Mouse (Mus musculus): ENCODE measurements around the gene Banp.

Banp gene

GRCm38 (mm10) chr8:121971488-121972058 is 22.0 kb downstream of the Banp start:
- in situ Hi-C loops (cut with MboI; ENCODE audit: low sequenced_read_pairs) = no loop called here

GRCm38 (mm10) chr8:121973906-121974305 is 24.4 kb downstream of the Banp start:
- in situ Hi-C loops (cut with MboI; ENCODE audit: low sequenced_read_pairs) = no loop called here

- in situ Hi-C loops (cut with MboI; ENCODE audit: low sequenced_read_pairs) = no loop called here
These were observed 28.5 kb downstream of the Banp start for GRCm38 (mm10) chr8:121977819-121978590.

GRCm38 (mm10) chr8:121978670-121979069 is 29.1 kb downstream of the Banp start:
- in situ Hi-C loops (cut with MboI; ENCODE audit: low sequenced_read_pairs) = no loop called here

- in situ Hi-C loops (cut with MboI; ENCODE audit: low sequenced_read_pairs) = no loop called here
These were observed 31.4 kb downstream of the Banp start for GRCm38 (mm10) chr8:121980792-121981519.

- in situ Hi-C loops (cut with MboI; ENCODE audit: low sequenced_read_pairs) = no loop called here
These were observed 32.0 kb downstream of the Banp start for GRCm38 (mm10) chr8:121981520-121981895.

- in situ Hi-C loops (cut with MboI; ENCODE audit: low sequenced_read_pairs) = no loop called here
These were observed 36.1 kb downstream of the Banp start for GRCm38 (mm10) chr8:121985673-121986072.

GRCm38 (mm10) chr8:121987892-121988291 is 38.3 kb downstream of the Banp start:
- in situ Hi-C loops (cut with MboI; ENCODE audit: low sequenced_read_pairs) = no loop called here

GRCm38 (mm10) chr8:121990506-121991255 is 41.1 kb downstream of the Banp start:
- in situ Hi-C loops (cut with MboI; ENCODE audit: low sequenced_read_pairs) = no loop called here

- in situ Hi-C loops (cut with MboI; ENCODE audit: low sequenced_read_pairs) = no loop called here
These were observed 42.1 kb downstream of the Banp start for GRCm38 (mm10) chr8:121991611-121992010.

- in situ Hi-C loops (cut with MboI; ENCODE audit: low sequenced_read_pairs) = no loop called here
These were observed 43.4 kb downstream of the Banp start for GRCm38 (mm10) chr8:121992911-121993310.

GRCm38 (mm10) chr8:121995112-121995511 is 45.6 kb downstream of the Banp start:
- in situ Hi-C loops (cut with MboI; ENCODE audit: low sequenced_read_pairs) = no loop called here

- in situ Hi-C loops (cut with MboI; ENCODE audit: low sequenced_read_pairs) = no loop called here
These were observed 46.3 kb downstream of the Banp start for GRCm38 (mm10) chr8:121995895-121996294.

- in situ Hi-C loops (cut with MboI; ENCODE audit: low sequenced_read_pairs) = no loop called here
These were observed 49.1 kb downstream of the Banp start for GRCm38 (mm10) chr8:121998631-121999030.

GRCm38 (mm10) chr8:121999211-121999610 is 49.7 kb downstream of the Banp start:
- in situ Hi-C loops (cut with MboI; ENCODE audit: low sequenced_read_pairs) = no loop called here

- in situ Hi-C loops (cut with MboI; ENCODE audit: low sequenced_read_pairs) = no loop called here
These were observed 52.0 kb downstream of the Banp start for GRCm38 (mm10) chr8:122001339-122002115.

- in situ Hi-C loops (cut with MboI; ENCODE audit: low sequenced_read_pairs) = no loop called here
These were observed 54.1 kb downstream of the Banp start for GRCm38 (mm10) chr8:122003646-122004045.

- in situ Hi-C loops (cut with MboI; ENCODE audit: low sequenced_read_pairs) = no loop called here
These were observed 54.6 kb downstream of the Banp start for GRCm38 (mm10) chr8:122004131-122004530.

- in situ Hi-C loops (cut with MboI; ENCODE audit: low sequenced_read_pairs) = no loop called here
These were observed 56.1 kb downstream of the Banp start for GRCm38 (mm10) chr8:122005422-122006204.

Measured in CH12F3 (cell line).